Mouse (Mus musculus): ENCODE measurements around the gene Ehmt2.
A peak's percentile ranks its signal among the peaks of the same experiment; 100 is the strongest.
"Not testable (repeated sequence)": the region's sequence is repeated elsewhere in the genome, so short reads cannot be mapped to it uniquely, and the experiment has no call there.

Gene Ehmt2

GRCm38 (mm10) chr17:34928841-34929240 lies 30.6 kb downstream of the Ehmt2 start:
- no peak for DNase-seq

- DNase-seq = peak; percentile 96
Measured at GRCm38 (mm10) chr17:34931061-34931734, 32.9 kb downstream of the Ehmt2 start, which contains the start of gene Neu1. Gene Neu1 (plus strand): TSS chr17:34931253.

- peak; percentile 32 for DNase-seq
Measured at GRCm38 (mm10) chr17:34931735-34932098, 33.4 kb downstream of the Ehmt2 start.

- no peak for DNase-seq
Measured at GRCm38 (mm10) chr17:34932287-34932686, 34.0 kb downstream of the Ehmt2 start.

GRCm38 (mm10) chr17:34934031-34934430 lies 35.8 kb downstream of the Ehmt2 start:
- DNase-seq = no peak

- DNase-seq = no peak
Measured at GRCm38 (mm10) chr17:34934830-34935229, 36.6 kb downstream of the Ehmt2 start.

- no peak for DNase-seq
Measured at GRCm38 (mm10) chr17:34937960-34938505, 39.8 kb downstream of the Ehmt2 start.

- DNase-seq = no peak
Measured at GRCm38 (mm10) chr17:34941344-34942041, 43.2 kb downstream of the Ehmt2 start.

- DNase-seq = no peak
Measured at GRCm38 (mm10) chr17:34943128-34943815, 45.0 kb downstream of the Ehmt2 start.

GRCm38 (mm10) chr17:34944362-34944761 lies 46.1 kb downstream of the Ehmt2 start:
- no peak for DNase-seq

GRCm38 (mm10) chr17:34946486-34947140 lies 48.3 kb downstream of the Ehmt2 start:
- DNase-seq = no peak

- DNase-seq = no peak
Measured at GRCm38 (mm10) chr17:34947606-34948005, 49.3 kb downstream of the Ehmt2 start.

- not testable (repeated sequence) for DNase-seq
Measured at GRCm38 (mm10) chr17:34948721-34949552, 50.7 kb downstream of the Ehmt2 start.

GRCm38 (mm10) chr17:34949553-34949969 lies 51.3 kb downstream of the Ehmt2 start:
- DNase-seq = no peak

GRCm38 (mm10) chr17:34950514-34951455 lies 52.5 kb downstream of the Ehmt2 start:
- no peak for DNase-seq

GRCm38 (mm10) chr17:34951636-34952377 lies 53.5 kb downstream of the Ehmt2 start:
- no peak for DNase-seq

GRCm38 (mm10) chr17:34952378-34953040 lies 54.2 kb downstream of the Ehmt2 start:
- peak; percentile 91 for DNase-seq

- DNase-seq = no peak
Measured at GRCm38 (mm10) chr17:34953258-34953657, 55.0 kb downstream of the Ehmt2 start.

GRCm38 (mm10) chr17:34953904-34954303 lies 55.6 kb downstream of the Ehmt2 start:
- no peak for DNase-seq

GRCm38 (mm10) chr17:34954831-34955230 lies 56.6 kb downstream of the Ehmt2 start:
- no peak for DNase-seq

Data from right cerebral cortex, postnatal 4 days (tissue).